Mouse (Mus musculus): ENCODE measurements at regions not wholly inside any gene's neighbourhood (a gene's known extent, or its start where the extent isn't known, plus 50 kb on each side); places are given as distances from the start of the nearest gene placed in this dataset.
"Not testable (repeated sequence)": the region's sequence is repeated elsewhere in the genome, so short reads cannot be mapped to it uniquely, and the experiment has no call there.

DNA sequence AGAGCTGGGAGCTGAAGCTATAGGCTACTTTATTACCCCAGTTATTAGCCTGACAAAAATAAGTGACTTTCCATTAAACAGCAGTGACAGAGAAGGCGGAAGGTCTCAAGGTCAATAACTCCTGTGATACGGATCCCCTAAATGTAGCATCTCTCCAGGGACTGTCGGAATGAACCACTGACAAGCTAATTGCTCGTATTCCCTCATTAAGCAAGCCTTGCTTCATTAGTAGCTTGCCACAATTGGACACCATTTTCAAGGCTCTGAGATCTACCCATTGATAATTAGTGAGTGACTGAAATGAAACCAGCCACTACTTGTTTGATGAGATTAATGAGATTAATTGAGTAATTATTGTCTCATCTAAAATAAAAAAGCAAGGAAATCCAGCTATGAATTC, 99.8 kb upstream of the Slc25a13 start:
- Histone ChIP-seq H3K27me3 (ENCODE audit: control insufficient read depth, insufficient read depth, low read length) (no peaks in the 10 kb centered on the region), H3K4me3 (ENCODE audit: low read depth, low read length) (no peak overlapping the region), H3K4me1 (replicated peaks; ENCODE audit: control insufficient read depth, insufficient read depth, low read length) (no peaks in the 10 kb centered on the region), H3K9ac (ENCODE audit: low read depth, low read length) (no peak overlapping the region), H3K36me3 (ENCODE audit: control insufficient read depth, insufficient read depth, low read length) (no peaks in the 10 kb centered on the region), H3K27ac (ENCODE audit: low read depth, low read length) (no peak overlapping the region), H3K4me2 (replicated peaks; ENCODE audit: low read depth, low read length) (no peak overlapping the region), H3K9me3 (ENCODE audit: control insufficient read depth, low read length) (no peaks in the 10 kb centered on the region)
- ATAC-seq (ENCODE audit: low FRiP score) (no peak), DNase-seq (ENCODE audit: low spot score) (no peak)
- WGBS = 83% methylated on average over 4 of the region's 4 CpGs

DNA sequence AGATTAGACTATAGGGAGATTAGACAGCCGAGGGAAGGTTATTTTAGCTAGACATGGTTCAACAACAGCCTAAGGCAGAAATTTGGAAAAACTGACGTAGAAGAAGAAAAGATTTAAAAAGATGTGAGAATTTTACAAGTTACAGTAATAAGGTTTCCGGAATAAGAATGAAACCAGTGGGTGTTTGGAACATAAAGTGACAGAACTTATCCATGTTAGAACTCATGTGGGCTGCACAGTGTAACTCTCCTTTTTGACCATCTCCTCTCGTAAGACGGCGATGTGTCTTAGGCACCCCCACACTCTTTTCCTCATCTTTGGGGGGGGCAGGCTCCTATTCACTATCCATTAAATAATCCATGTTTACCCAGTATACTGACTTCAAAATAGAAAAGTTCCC, 96.2 kb upstream of the Slc25a13 start:
- WGBS = 90% methylated on average over 6 of the region's 6 CpGs
- no peak overlapping the region for H3K4me3 ChIP-seq (ENCODE audit: low read depth, low read length)

DNA sequence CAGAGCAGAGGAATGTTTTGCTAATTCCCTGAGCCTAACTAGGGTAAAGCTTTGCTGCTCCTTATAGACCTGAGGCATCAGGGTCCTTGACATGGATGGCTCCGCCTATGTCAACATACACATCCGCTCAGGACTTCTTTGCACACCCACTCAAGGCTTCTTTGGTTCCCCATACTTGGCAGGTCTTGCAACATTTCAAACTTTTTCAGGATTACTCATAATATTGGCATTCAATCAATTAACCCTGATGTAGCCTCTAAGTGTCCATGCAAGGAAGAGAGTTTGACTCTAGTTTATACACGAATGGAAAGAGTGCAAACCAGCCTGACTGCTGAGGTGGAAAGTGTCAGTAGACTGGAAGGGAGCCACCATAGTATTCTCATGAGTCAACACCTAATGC, 93.2 kb upstream of the Slc25a13 start:
- Histone ChIP-seq H3K9ac (ENCODE audit: low read depth, low read length) (no peak overlapping the region), H3K9me3 (ENCODE audit: control insufficient read depth, low read length) (no peaks in the 10 kb centered on the region), H3K36me3 (ENCODE audit: control insufficient read depth, insufficient read depth, low read length) (no peaks in the 10 kb centered on the region), H3K4me2 (replicated peaks; ENCODE audit: low read depth, low read length) (no peak overlapping the region), H3K4me3 (ENCODE audit: low read depth, low read length) (no peak overlapping the region), H3K27ac (ENCODE audit: low read depth, low read length) (no peak overlapping the region), H3K27me3 (ENCODE audit: control insufficient read depth, insufficient read depth, low read length) (no peaks in the 10 kb centered on the region), H3K4me1 (replicated peaks; ENCODE audit: control insufficient read depth, insufficient read depth, low read length) (no peaks in the 10 kb centered on the region)
- 90% methylated on average over 3 of the region's 3 CpGs for WGBS
- ATAC-seq (ENCODE audit: low FRiP score) (no peak), DNase-seq (ENCODE audit: low spot score) (no peak)

More for the DNA sequence above, 96.2 kb upstream of the Slc25a13 start:
- Histone ChIP-seq H3K36me3 (ENCODE audit: control insufficient read depth, insufficient read depth, low read length) (no peaks in the 10 kb centered on the region), H3K4me2 (replicated peaks; ENCODE audit: low read depth, low read length) (no peak overlapping the region), H3K4me1 (replicated peaks; ENCODE audit: control insufficient read depth, insufficient read depth, low read length) (no peaks in the 10 kb centered on the region), H3K9ac (ENCODE audit: low read depth, low read length) (no peak overlapping the region), H3K27ac (ENCODE audit: low read depth, low read length) (no peak overlapping the region), H3K9me3 (ENCODE audit: control insufficient read depth, low read length) (no peaks in the 10 kb centered on the region), H3K27me3 (ENCODE audit: control insufficient read depth, insufficient read depth, low read length) (no peaks in the 10 kb centered on the region)
- ATAC-seq (ENCODE audit: low FRiP score) (no peak), DNase-seq (ENCODE audit: low spot score) (no peak)

DNA sequence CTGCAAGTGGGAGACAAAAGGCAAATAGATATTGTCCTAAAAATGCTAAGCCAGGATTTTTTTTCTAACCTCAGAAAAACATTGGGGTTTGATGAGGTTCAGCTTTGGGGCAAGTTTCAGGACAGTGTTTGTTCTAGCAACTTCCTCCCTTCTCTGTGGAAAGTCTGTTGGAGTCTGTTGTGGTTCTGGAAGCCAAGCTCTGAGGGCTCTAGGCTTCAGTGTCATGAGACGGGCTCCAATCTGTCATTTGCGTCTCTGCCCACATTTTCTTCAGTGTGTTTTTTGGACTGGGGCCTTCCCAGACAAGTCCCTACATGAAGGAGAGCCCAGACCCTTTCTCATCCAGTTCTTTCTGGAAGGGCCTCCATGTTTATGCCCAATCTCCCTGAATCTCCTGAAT, 90.6 kb upstream of the Slc25a13 start:
- no peak for ATAC-seq (ENCODE audit: low FRiP score)
- Histone ChIP-seq H3K4me1 (replicated peaks; ENCODE audit: control insufficient read depth, insufficient read depth, low read length) (no peaks in the 10 kb centered on the region), H3K9me3 (ENCODE audit: control insufficient read depth, low read length) (no peaks in the 10 kb centered on the region), H3K4me2 (replicated peaks; ENCODE audit: low read depth, low read length) (no peak overlapping the region), H3K27ac (ENCODE audit: low read depth, low read length) (no peak overlapping the region), H3K36me3 (ENCODE audit: control insufficient read depth, insufficient read depth, low read length) (no peaks in the 10 kb centered on the region), H3K4me3 (ENCODE audit: low read depth, low read length) (no peak overlapping the region), H3K9ac (ENCODE audit: low read depth, low read length) (no peak overlapping the region), H3K27me3 (ENCODE audit: control insufficient read depth, insufficient read depth, low read length) (no peaks in the 10 kb centered on the region)
- WGBS = 94% methylated on average over 2 of the region's 2 CpGs
- DNase-seq (ENCODE audit: low spot score) = no peak

DNA sequence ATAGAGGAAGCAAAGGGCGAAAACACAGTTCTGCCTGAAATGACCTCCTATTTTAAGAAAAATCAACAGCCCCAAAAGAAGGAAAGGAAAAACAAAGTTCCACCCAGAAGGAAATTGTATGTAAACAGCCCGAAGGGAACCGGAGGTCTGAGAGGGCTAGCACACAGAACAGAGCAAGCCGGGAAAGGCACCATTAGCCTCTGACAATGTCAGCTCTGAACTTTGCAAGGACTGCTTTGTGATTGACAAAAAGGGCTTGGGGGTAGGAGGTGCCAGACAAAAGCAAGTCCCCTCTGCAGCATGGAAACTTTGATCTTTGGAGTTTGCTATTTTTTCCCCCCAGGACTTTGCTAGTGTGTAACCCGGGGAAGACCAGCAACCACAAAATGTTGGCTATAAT, 86.8 kb upstream of the Slc25a13 start:
- H3K27ac ChIP-seq (ENCODE audit: low read depth, low read length) = no peak overlapping the region
- H3K9ac ChIP-seq (ENCODE audit: low read depth, low read length) = no peak overlapping the region
- WGBS = 22% methylated on average over 5 of the region's 5 CpGs
- H3K4me3 ChIP-seq (ENCODE audit: low read depth, low read length) = no peak overlapping the region
- DNase-seq (ENCODE audit: low spot score) (no peak), ATAC-seq (ENCODE audit: low FRiP score) (no peak)
- no peaks in the 10 kb centered on the region for H3K36me3 ChIP-seq (ENCODE audit: control insufficient read depth, insufficient read depth, low read length)
- no peak overlapping the region for H3K4me2 ChIP-seq (replicated peaks; ENCODE audit: low read depth, low read length)
- no peaks in the 10 kb centered on the region for H3K4me1 ChIP-seq (replicated peaks; ENCODE audit: control insufficient read depth, insufficient read depth, low read length)
- no peaks in the 10 kb centered on the region for H3K27me3 ChIP-seq (ENCODE audit: control insufficient read depth, insufficient read depth, low read length)
- H3K9me3 ChIP-seq (ENCODE audit: control insufficient read depth, low read length) = no peaks in the 10 kb centered on the region

DNA sequence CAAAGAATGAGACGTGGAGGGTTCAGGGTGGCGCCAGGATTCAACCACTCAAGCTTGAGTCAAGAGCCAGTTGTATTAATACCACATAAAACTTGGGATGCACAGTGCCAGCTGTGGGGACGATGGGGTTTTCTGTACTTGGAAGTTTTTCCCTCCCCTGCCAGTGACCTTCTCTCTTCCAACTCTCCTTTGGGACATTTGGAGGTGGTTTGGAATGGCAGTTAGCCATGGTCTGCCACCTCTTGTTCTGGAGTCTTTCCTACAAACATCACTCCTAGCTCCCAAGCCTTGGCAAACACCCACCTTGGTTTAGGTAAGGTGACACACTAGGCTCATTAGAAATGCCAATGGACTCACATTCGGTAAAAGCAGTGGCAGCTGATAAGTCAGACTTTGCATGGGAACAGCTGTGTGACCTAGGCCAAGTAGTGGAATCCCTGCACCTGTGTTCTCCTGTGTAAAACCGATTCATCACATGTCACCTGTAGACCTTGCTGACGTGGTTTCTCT, 84.1 kb upstream of the Slc25a13 start:
- Histone ChIP-seq H3K27ac (ENCODE audit: low read depth, low read length) (no peak overlapping the region), H3K4me3 (ENCODE audit: low read depth, low read length) (no peak overlapping the region), H3K36me3 (ENCODE audit: control insufficient read depth, insufficient read depth, low read length) (no peaks in the 10 kb centered on the region), H3K9me3 (ENCODE audit: control insufficient read depth, low read length) (no peaks in the 10 kb centered on the region), H3K27me3 (ENCODE audit: control insufficient read depth, insufficient read depth, low read length) (no peaks in the 10 kb centered on the region), H3K4me2 (replicated peaks; ENCODE audit: low read depth, low read length) (no peak overlapping the region), H3K9ac (ENCODE audit: low read depth, low read length) (no peak overlapping the region), H3K4me1 (replicated peaks; ENCODE audit: control insufficient read depth, insufficient read depth, low read length) (no peaks in the 10 kb centered on the region)
- no peak for ATAC-seq (ENCODE audit: low FRiP score)
- no peak for DNase-seq (ENCODE audit: low spot score)
- WGBS = 87% methylated on average over 6 of the region's 6 CpGs

DNA sequence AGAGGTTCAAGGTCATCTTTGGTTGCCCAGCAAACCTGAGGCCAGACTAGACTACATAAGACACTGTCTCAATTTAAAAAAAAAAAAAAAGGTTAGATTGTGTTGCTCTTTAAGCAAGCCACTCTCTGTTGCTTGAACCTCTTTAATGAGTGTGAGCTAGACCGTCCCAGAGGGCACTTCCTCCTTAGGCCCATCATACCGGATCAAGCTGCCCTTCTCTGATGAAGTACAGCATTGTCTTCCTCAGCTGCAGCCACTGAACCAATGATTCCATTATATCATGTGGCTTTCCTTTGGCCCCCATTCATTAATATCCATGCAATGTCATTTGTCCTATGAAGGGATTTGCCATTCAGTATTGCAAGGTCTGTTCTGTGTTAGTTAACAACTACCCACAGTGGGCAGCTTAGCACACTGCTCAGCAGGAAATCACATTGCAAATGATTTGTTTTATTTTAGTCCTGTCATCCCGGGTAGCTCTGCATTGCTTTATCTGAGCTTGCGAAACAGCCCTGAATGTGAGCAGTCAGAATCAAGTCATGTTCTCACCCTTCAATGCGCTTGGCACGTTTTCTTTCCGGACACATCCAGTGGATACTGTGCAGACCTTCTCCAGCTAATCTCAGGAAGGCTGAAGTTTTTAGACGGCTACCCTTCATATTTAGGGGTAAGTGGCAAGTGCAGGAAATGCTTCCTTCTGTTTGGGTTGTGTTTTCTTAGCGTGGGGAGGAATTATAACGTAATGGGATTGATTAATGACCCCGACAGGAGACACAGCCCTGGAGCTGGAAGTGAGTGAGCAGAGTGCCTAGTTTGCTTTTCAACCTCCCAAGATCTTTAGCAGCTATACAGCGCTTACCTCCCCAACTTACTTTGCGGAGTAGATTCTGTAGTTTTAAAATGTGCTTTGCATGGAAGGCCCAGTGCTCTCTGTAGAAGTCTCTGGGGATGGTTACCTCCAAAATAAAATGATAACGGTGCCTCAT, 82.2 kb upstream of the Slc25a13 start:
- H3K27ac ChIP-seq (ENCODE audit: low read depth, low read length) = no peak overlapping the region
- DNase-seq (ENCODE audit: low spot score) (no peak), ATAC-seq (ENCODE audit: low FRiP score) (no peak)
- H3K4me3 ChIP-seq (ENCODE audit: low read depth, low read length) = no peak overlapping the region
- WGBS = 69% methylated on average over 14 of the region's 14 CpGs
- H3K9ac ChIP-seq (ENCODE audit: low read depth, low read length) = no peak overlapping the region
- H3K36me3 ChIP-seq (ENCODE audit: control insufficient read depth, insufficient read depth, low read length) = no peaks in the 10 kb centered on the region
- H3K4me2 ChIP-seq (replicated peaks; ENCODE audit: low read depth, low read length) = no peak overlapping the region
- H3K9me3 ChIP-seq (ENCODE audit: control insufficient read depth, low read length) = no peaks in the 10 kb centered on the region
- no peaks in the 10 kb centered on the region for H3K4me1 ChIP-seq (replicated peaks; ENCODE audit: control insufficient read depth, insufficient read depth, low read length)
- no peaks in the 10 kb centered on the region for H3K27me3 ChIP-seq (ENCODE audit: control insufficient read depth, insufficient read depth, low read length)

DNA sequence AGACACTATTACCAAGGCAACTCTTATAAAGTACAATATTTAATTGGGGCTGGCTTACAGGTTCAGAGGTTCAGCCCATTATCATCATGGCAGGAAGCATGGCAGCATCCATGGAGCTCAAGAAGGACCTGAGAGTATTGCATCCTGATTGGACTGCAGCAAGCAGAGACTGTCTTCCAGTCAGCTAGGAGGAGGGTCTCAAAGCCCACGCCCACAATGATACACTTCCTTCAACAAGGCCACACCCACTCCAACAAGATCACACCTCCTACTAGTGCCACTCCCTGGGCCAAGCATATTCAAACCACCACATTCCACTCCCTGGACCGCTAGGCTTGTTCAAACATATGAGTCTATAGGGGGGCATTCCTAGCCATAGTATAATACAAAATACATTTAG, 78.6 kb upstream of the Slc25a13 start:
- ATAC-seq (ENCODE audit: low FRiP score); DNase-seq (ENCODE audit: low spot score); H3K27ac ChIP-seq (ENCODE audit: low read depth, low read length); H3K4me3 ChIP-seq (ENCODE audit: low read depth, low read length); H3K9me3 ChIP-seq (ENCODE audit: control insufficient read depth, low read length); H3K4me2 ChIP-seq (replicated peaks; ENCODE audit: low read depth, low read length); H3K27me3 ChIP-seq (ENCODE audit: control insufficient read depth, insufficient read depth, low read length); H3K9ac ChIP-seq (ENCODE audit: low read depth, low read length); H3K36me3 ChIP-seq (ENCODE audit: control insufficient read depth, insufficient read depth, low read length); H3K4me1 ChIP-seq (replicated peaks; ENCODE audit: control insufficient read depth, insufficient read depth, low read length): not testable (repeated sequence)
- 79% methylated on average over 2 of the region's 2 CpGs for WGBS

DNA sequence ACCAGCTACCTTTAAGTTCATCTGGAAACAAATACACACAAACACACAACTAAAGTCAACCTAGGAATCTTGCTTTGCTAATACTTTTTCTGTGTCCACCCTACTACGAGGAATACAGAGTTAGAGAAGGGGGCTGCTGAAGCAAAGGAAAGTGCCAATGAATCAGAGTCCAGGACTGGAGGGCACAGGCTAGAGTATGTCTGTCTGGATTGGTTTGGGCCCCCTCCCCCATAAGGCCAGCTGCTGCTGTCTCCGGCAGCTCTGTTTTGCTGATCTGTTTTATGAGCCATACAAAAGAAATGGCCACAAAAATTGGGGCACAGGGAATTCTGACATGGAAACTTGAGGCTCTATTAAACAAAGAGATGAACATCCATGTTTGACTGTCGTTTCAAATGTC, 74.8 kb upstream of the Slc25a13 start:
- no peak overlapping the region for H3K4me3 ChIP-seq (ENCODE audit: low read depth, low read length)
- no peaks in the 10 kb centered on the region for H3K36me3 ChIP-seq (ENCODE audit: control insufficient read depth, insufficient read depth, low read length)
- no peak overlapping the region for H3K4me2 ChIP-seq (replicated peaks; ENCODE audit: low read depth, low read length)
- no peaks in the 10 kb centered on the region for H3K9me3 ChIP-seq (ENCODE audit: control insufficient read depth, low read length)
- no peak for DNase-seq (ENCODE audit: low spot score)
- H3K27me3 ChIP-seq (ENCODE audit: control insufficient read depth, insufficient read depth, low read length) = no peaks in the 10 kb centered on the region
- H3K4me1 ChIP-seq (replicated peaks; ENCODE audit: control insufficient read depth, insufficient read depth, low read length) = no peaks in the 10 kb centered on the region
- WGBS = 58% methylated on average over 3 of the region's 3 CpGs
- no peak overlapping the region for H3K9ac ChIP-seq (ENCODE audit: low read depth, low read length)
- H3K27ac ChIP-seq (ENCODE audit: low read depth, low read length) = no peak overlapping the region
- no peak for ATAC-seq (ENCODE audit: low FRiP score)
